Mouse (Mus musculus) left cerebral cortex, adult 9 months (tissue): ENCODE measurements around the gene Abraxas1.
A peak's percentile ranks its signal among the peaks of the same experiment; 100 is the strongest.

ENCODE experiments used
- DNase-seq, 2 experiments: peaks; one replicate each; pipeline ENCODE4 v3.0.0; 2022; ENCODE audit warnings: low spot score in 2 of 2

Abraxas1 gene

GRCm38 (mm10) chr5:100820483-100821184, at the start of gene Abraxas1:
Gene Abraxas1, minus strand, starts transcription at chr5:100820965.
- peak; percentile 44 to 82 for DNase-seq

GRCm38 (mm10) chr5:100869197-100869895, 48.6 kb upstream of the Abraxas1 start:
- no peak for DNase-seq

- DNase-seq = peak in 1 of 2 experiments; percentile 11
These were observed 45.4 kb upstream of the Abraxas1 start for GRCm38 (mm10) chr5:100866183-100866582.

- no peak for DNase-seq
These were observed 43.7 kb upstream of the Abraxas1 start for GRCm38 (mm10) chr5:100864438-100864837.

- DNase-seq = no peak
These were observed 42.3 kb upstream of the Abraxas1 start for GRCm38 (mm10) chr5:100863091-100863490.

- DNase-seq = no peak
These were observed 41.0 kb upstream of the Abraxas1 start for GRCm38 (mm10) chr5:100861811-100862210.

- DNase-seq = no peak
These were observed 40.4 kb upstream of the Abraxas1 start for GRCm38 (mm10) chr5:100861140-100861539.

GRCm38 (mm10) chr5:100860417-100861053, 39.8 kb upstream of the Abraxas1 start:
- DNase-seq = no peak

- DNase-seq = no peak
These were observed 35.8 kb upstream of the Abraxas1 start for GRCm38 (mm10) chr5:100856552-100856951.

- DNase-seq = no peak
These were observed 33.2 kb upstream of the Abraxas1 start for GRCm38 (mm10) chr5:100853963-100854362.

GRCm38 (mm10) chr5:100847143-100847542, 26.4 kb upstream of the Abraxas1 start:
- DNase-seq = no peak

- DNase-seq = peak in 1 of 2 experiments; percentile 10
These were observed 25.8 kb upstream of the Abraxas1 start for GRCm38 (mm10) chr5:100846599-100846920.

- DNase-seq = peak in 1 of 2 experiments; percentile 40
These were observed 25.3 kb upstream of the Abraxas1 start for GRCm38 (mm10) chr5:100845848-100846598.

- peak in 1 of 2 experiments; percentile 31 for DNase-seq
These were observed 24.7 kb upstream of the Abraxas1 start, which contains the start of gene Gpat3 for GRCm38 (mm10) chr5:100845485-100845847. Gene Gpat3, plus strand, starts transcription at chr5:100845713.

- no peak for DNase-seq
These were observed 23.7 kb upstream of the Abraxas1 start for GRCm38 (mm10) chr5:100844485-100844884.

- no peak for DNase-seq
These were observed 17.1 kb upstream of the Abraxas1 start for GRCm38 (mm10) chr5:100837907-100838306.

- no peak for DNase-seq
These were observed 15.2 kb upstream of the Abraxas1 start for GRCm38 (mm10) chr5:100835862-100836538.

- no peak for DNase-seq
These were observed 13.1 kb upstream of the Abraxas1 start for GRCm38 (mm10) chr5:100833841-100834240.

- no peak for DNase-seq
These were observed 11.9 kb upstream of the Abraxas1 start for GRCm38 (mm10) chr5:100832680-100833079.

- DNase-seq = no peak
These were observed 7.9 kb upstream of the Abraxas1 start for GRCm38 (mm10) chr5:100828701-100829100.

GRCm38 (mm10) chr5:100826531-100826930, 5.8 kb upstream of the Abraxas1 start:
- DNase-seq = no peak
